Mouse (Mus musculus): Measurements from ENCODE around the gene Mgat4a. TPM values are rescaled to one million over a fixed set of nuclear protein-coding genes. Genes with fewer than 3 reads are reported as not detected.

Mgat4a gene
- polyA plus RNA-seq, 1 experiment, result 1.3 TPM

- no peak for TF ChIP-seq GATA1 (IDR thresholded peaks at IDR 0.05; ENCODE audit: low read length)
Measured at GRCm38 (mm10) chr1:37544251-37544650, 3.4 kb upstream of the Mgat4a start.

DNA sequence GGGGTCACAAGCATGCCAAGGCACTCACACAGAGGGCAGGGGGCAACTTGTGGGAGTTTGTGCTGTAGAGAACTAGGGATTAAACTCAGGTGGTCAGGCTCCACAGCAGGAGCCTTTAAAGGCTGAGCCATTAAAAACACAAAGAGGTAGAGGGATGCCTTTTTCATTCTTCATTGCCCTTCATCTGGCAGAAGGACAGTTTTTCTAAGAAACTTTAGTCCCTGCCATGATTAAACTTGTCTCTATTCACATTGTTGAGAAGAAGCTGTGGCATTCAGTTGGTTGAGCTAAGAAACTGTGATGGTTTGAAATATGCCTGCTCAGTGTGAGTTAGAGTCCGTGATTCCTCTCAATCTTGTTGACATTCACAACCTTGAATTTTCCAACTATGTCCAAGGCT is 2.2 kb upstream of the Mgat4a start:
- TF ChIP-seq GATA1 (IDR thresholded peaks at IDR 0.05; ENCODE audit: low read length), result no peak

DNA sequence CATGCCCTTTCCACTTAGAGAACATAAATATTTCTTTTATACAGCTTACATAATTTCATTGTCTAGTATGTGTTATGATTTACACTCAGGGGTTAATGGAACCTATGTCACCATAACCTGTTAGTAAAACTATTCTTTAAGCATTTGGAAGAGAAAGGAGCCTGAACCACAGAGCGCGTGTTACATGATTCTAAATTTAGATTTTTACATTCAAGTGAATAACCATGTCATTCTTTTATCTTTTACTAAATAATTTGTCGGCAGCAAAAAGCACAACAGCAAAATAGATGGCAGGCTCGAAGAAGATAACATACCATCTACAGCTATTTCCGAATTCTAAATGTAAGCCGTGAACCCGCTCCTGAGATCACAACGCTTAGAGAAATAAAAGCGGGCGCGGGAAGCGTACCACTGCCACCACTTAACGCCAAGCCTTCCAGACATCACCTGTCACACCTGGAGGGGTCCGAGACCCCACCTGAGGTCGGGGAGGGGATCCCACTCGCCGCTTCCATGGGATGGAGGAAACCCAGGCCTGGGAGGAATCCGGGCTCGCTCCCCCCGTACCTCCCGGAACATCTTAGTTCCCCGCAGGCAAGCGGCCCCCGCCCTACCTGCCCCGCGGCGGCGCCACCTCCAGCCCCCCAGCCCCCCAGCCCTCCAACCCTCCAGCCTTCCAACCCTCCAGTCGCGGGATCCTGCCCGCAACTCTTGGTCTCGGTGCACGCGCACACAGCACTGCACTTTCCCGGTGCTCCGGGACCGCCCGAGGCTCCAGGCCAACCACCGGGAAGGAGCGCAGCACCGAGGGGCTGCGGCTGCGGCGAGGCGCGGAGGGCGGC is 627 bp downstream of the Mgat4a start:
- no peak for TF ChIP-seq GATA1 (IDR thresholded peaks at IDR 0.05; ENCODE audit: low read length)

- TF ChIP-seq GATA1 (IDR thresholded peaks at IDR 0.05; ENCODE audit: low read length), result no peak
Measured at GRCm38 (mm10) chr1:37534532-37535108, 6.2 kb downstream of the Mgat4a start.

DNA sequence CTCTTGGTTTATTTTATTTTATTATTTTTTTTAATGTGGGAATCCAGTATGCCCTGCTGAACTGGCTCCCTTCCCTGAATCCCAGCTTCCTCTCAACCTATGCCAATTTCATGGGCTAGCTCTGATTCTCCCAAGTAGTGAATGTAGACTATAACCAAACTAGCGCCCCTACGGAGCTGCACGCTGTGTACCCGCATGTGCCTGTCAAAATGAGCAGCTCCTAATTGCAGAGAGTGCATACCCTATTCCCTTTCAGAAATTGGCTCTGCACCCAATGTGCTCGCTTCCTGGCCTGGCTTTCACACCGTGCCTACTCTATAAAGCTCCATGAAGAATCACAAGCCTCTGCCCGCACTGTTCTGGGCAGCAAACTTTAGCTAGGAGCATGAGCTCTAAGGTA is 7.6 kb downstream of the Mgat4a start:
- TF ChIP-seq GATA1 (IDR thresholded peaks at IDR 0.05; ENCODE audit: low read length), result no peak

- no peak for TF ChIP-seq GATA1 (IDR thresholded peaks at IDR 0.05; ENCODE audit: low read length)
Measured at GRCm38 (mm10) chr1:37532533-37532840, 8.3 kb downstream of the Mgat4a start.

DNA sequence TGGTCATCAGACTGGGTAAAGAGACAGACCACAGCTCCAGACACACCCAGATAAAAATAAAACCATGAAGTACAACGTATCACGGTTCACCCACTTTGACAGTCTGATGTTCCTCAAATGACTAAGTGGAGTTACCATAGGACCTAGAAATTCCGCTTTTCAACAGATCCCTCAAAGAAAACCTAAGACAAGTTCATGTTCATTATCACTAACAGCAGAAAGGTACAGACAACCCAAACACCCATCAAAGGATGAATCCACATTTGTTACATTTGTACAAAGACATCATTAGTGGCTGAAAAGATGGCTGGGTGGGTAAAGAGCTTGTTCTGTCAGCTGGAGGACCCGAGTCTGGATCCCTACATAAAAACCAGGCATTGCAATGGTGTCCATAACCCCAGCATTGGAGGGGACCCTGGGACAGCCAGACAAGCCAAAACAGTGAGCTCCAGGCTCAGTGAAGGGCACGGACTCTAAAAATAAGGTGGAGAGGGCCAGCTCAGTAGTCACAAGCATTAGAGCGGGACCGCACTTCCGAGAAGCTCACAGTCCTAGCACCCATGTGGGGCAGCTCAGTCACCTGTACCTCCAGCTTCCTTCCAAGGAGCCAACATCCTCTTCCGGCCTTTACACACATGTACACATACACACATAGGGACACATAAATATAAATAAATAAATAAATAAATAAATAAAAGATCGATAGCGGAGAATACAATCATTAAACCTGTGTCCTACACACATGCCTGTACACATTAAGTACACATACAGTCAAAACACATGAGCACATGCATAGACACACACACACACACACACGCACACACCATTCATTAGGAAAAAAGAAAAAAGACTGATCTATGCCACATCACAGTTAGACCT is 8.9 kb downstream of the Mgat4a start:
- TF ChIP-seq GATA1 (IDR thresholded peaks at IDR 0.05; ENCODE audit: low read length), result no peak

DNA sequence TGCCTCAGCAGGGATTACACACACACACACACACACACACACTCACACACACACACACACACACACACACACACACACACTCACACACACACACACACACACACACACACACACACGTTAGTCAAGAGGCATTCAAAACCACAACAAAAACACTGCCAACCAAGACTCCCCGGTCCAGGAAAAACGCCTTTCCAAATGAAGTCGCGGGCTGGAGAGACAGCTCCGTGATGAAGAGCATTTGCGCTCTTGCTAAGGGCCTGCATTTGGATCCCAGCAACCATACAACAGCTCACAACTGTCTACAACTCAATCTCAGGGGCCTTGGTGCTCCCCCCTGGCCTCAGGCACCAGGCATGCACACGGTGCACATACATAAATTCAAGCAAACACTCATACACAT is 10.8 kb downstream of the Mgat4a start:
- TF ChIP-seq GATA1 (IDR thresholded peaks at IDR 0.05; ENCODE audit: low read length), result no peak

DNA sequence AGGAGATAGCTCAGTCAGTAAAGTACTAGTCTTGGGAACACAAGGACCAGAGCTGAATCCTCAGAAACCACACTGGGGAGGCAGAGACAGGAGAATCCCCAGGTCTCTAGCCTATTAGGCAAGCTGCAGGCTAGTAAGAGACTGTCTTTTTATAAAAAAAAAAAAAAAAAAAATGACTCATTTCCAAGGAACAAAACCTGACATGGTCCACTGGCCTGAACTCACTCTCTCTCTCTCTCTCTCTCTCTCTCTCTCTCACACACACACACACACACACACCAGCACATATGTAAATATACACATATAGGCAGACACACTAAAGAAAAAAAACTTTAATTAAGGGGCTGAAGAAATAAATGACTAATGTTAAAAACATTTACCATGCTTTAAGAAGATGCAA is 14.6 kb downstream of the Mgat4a start:
- TF ChIP-seq GATA1 (IDR thresholded peaks at IDR 0.05; ENCODE audit: low read length), result no peak

- TF ChIP-seq GATA1 (IDR thresholded peaks at IDR 0.05; ENCODE audit: low read length), result no peak
Measured at GRCm38 (mm10) chr1:37524669-37525068, 16.1 kb downstream of the Mgat4a start.

- TF ChIP-seq GATA1 (IDR thresholded peaks at IDR 0.05; ENCODE audit: low read length), result no peak
Measured at GRCm38 (mm10) chr1:37522101-37522500, 18.7 kb downstream of the Mgat4a start.

- no peak for TF ChIP-seq GATA1 (IDR thresholded peaks at IDR 0.05; ENCODE audit: low read length)
Measured at GRCm38 (mm10) chr1:37518791-37519190, 22.0 kb downstream of the Mgat4a start.

DNA sequence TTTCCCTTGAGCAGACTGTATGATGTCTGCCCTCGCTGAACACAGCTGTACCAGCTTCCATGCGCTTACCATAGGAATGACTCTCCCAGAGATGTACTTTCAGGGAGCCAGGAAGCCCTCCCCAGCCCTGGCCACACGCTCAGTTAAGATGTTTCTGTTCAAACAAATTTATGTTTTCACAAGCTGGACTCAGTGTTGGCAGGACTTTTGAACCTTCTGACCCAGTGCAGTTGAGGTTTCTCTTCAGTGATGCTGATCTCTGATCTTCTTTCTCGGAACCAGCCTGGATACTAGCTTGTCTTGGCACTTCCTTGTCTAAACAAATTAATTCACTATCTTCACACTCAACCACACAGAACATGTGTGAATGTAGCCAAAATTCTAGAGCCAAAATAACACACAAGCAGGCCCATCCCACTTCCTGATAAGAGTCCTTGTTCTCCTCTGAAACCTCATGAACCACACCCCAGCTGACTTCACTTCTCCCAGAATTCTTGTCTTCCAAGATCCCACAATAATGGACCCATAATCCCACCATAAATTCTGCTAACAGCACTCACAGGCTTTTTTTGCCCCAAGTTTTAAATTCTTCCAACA is 22.6 kb downstream of the Mgat4a start:
- no peak for TF ChIP-seq GATA1 (IDR thresholded peaks at IDR 0.05; ENCODE audit: low read length)

DNA sequence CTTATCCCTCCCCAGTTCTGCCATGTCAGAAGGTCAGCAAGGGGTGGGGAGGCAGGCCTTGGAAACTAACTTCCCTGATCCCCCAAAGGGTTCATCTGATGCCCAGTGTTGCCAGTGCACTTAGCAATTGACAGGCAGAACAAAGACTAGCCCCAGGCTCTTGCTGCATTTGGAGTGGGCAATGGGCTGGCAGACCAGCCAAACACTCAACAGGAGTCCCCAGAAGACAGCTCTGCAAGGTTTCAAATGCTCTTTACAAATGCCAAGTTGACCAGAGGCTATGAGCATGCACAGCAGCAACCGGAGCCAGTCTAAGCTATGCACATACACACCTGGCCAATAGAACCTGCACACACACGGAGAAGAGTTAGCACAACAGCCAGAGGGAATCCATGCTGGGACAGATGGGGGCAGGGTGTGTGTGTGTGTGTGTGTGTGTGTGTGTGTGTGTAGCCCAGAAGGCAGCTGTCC is 27.8 kb downstream of the Mgat4a start:
- TF ChIP-seq GATA1 (IDR thresholded peaks at IDR 0.05; ENCODE audit: low read length), result no peak

GRCm38 (mm10) chr1:37512109-37512640 is 28.6 kb downstream of the Mgat4a start:
- TF ChIP-seq GATA1 (IDR thresholded peaks at IDR 0.05; ENCODE audit: low read length), result no peak
